Comparison of ENCODE assay signal across 32 mouse cellular contexts in the genomic region with DNA sequence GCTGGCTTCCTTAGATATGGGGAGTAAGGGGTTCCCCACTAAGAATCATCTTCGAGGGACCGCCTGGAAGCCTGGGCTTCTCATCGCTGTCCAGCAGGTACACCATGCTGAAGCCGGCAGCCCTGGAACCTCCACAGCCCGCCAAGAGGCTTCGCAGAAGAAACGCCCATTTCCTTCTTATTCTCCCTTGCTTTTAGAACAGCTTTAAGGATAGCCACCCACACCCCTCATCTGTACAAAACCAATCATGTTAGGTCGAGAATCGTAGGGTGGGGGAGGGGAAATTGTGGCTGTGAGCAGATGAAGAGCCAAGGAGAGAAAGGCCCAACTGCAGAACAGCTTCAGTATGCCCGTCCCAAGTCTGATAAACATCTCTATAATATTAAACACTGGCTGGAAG. TPM values are rescaled to one million over a fixed set of nuclear protein-coding genes. Genes with fewer than 3 reads are reported as not detected.
DNase-seq lines count a peak whose midpoint lies in the region; ATAC-seq lines count a peak whose summit lies in the region.
"Had no signal": no experiment of that assay in that cellular context is flagged by ENCODE, and none has a peak within 500 bp of the region (broad histone marks: within the 10 kb centered on the region; RNA-seq: fewer than 3 reads in every experiment).

No protein-coding gene starts in this region.

- peaks cover 27% of the 10 kb centered on the region for H3K4me1 ChIP-seq in embryonic facial prominence, embryonic 13.5 days
- peaks cover 32% of the 10 kb centered on the region for H3K4me1 ChIP-seq in limb, embryonic 12.5 days (replicated peaks)
- H3K4me1 ChIP-seq: heart, embryonic 12.5 days; hindbrain, embryonic 15.5 days; liver, embryonic 13.5 days; neural tube, embryonic 15.5 days had no signal

- H3K27me3 ChIP-seq in embryonic facial prominence, embryonic 13.5 days: no peaks in the 10 kb centered on the region
- H3K27me3 ChIP-seq in limb, embryonic 12.5 days: no peaks in the 10 kb centered on the region
- H3K27me3 ChIP-seq: embryonic facial prominence, embryonic 15.5 days; heart, embryonic 12.5 days; hindbrain, embryonic 15.5 days; liver, embryonic 13.5 days; neural tube, embryonic 15.5 days; Patski had no signal

- peak; percentile 22 for DNase-seq in embryo, embryonic 11 days
- no peak for DNase-seq in embryo, embryonic 10 days (ENCODE audit: low spot score)
- peak; percentile 65 for DNase-seq in R1 (ENCODE audit: low read depth, low spot score)
- no peak for DNase-seq in cerebellum, postnatal 14 days
- DNase-seq: adrenal gland, adult 8-10 months; cerebellum, adult 2 months; cerebellum, postnatal 36 days; gastrocnemius, adult 2 months; gastrocnemius, postnatal 36 days; heart, adult 2 months; heart, postnatal 4 days; kidney, adult 11 months; kidney, postnatal 14 days; layer of hippocampus, adult 9-11 months; liver, embryonic 13.5 days; lung, adult 18-20 months; lung, postnatal 10 days; midbrain, embryonic 14.5 days; retina, postnatal 1 day; right cerebral cortex, postnatal 25 days; thymus, adult 2 months; thymus, postnatal 36 days had no signal

- 37% methylated on average over 10 of the region's 10 CpGs for WGBS in embryonic facial prominence, embryonic 13.5 days
- 72% methylated on average over 10 of the region's 10 CpGs for WGBS in limb, embryonic 12.5 days

- no peak overlapping the region for H3K4me3 ChIP-seq in embryonic facial prominence, embryonic 13.5 days
- no peak overlapping the region for H3K4me3 ChIP-seq in limb, embryonic 12.5 days (replicated peaks)
- H3K4me3 ChIP-seq: embryonic facial prominence, embryonic 15.5 days; gastrocnemius, adult 2 months; heart, adult 2 months; heart, embryonic 12.5 days; hindbrain, embryonic 15.5 days; liver, embryonic 13.5 days; neural tube, embryonic 15.5 days had no signal

- no peak overlapping the region for H3K9ac ChIP-seq in embryonic facial prominence, embryonic 13.5 days
- H3K9ac ChIP-seq in limb, embryonic 12.5 days (replicated peaks): no peak overlapping the region
- H3K9ac ChIP-seq: embryonic facial prominence, embryonic 15.5 days; heart, embryonic 12.5 days; hindbrain, embryonic 15.5 days; liver, embryonic 13.5 days; neural tube, embryonic 15.5 days had no signal

- H3K9me3 ChIP-seq in embryonic facial prominence, embryonic 13.5 days: no peaks in the 10 kb centered on the region
- no peaks in the 10 kb centered on the region for H3K9me3 ChIP-seq in limb, embryonic 12.5 days
- H3K9me3 ChIP-seq: embryonic facial prominence, embryonic 15.5 days; heart, embryonic 12.5 days; hindbrain, embryonic 15.5 days; liver, embryonic 13.5 days; neural tube, embryonic 15.5 days had no signal

- H3K27ac ChIP-seq in embryonic facial prominence, embryonic 13.5 days: peak overlapping the region; percentile 64; the same call in 1 of the 2 replicates
- peak overlapping the region; percentile 50; the same call in 1 of the 2 replicates for H3K27ac ChIP-seq in limb, embryonic 12.5 days
- H3K27ac ChIP-seq: gastrocnemius, adult 2 months; heart, adult 2 months; hindbrain, embryonic 15.5 days; liver, embryonic 13.5 days; neural tube, embryonic 15.5 days had no signal

- H3K36me3 ChIP-seq in embryonic facial prominence, embryonic 13.5 days: no peaks in the 10 kb centered on the region
- H3K36me3 ChIP-seq in limb, embryonic 12.5 days: no peaks in the 10 kb centered on the region
- H3K36me3 ChIP-seq: embryonic facial prominence, embryonic 15.5 days; heart, embryonic 12.5 days; hindbrain, embryonic 15.5 days; liver, embryonic 13.5 days; neural tube, embryonic 15.5 days had no signal

- 0 out of 2 replicates have a peak, but pooled peaks have one; percentile 10 for ATAC-seq in embryonic facial prominence, embryonic 13.5 days (ENCODE audit: insufficient number of reproducible peaks, insufficient read depth, low FRiP score, low TSS enrichment, low read depth)
- ATAC-seq in limb, embryonic 12.5 days (ENCODE audit: insufficient number of reproducible peaks, insufficient read depth, low FRiP score, low TSS enrichment, low read depth): no peak
- no peak for ATAC-seq in activated CD4-positive, CD25-positive, alpha-beta regulatory T cell, adult 4 months
- ATAC-seq: forebrain, embryonic 14.5 days; inflammation-experienced regulatory T-cells, adult 6 months; Patski had no signal

- peak overlapping the region; percentile 34 for H3K4me2 ChIP-seq in embryonic facial prominence, embryonic 13.5 days
- H3K4me2 ChIP-seq in limb, embryonic 12.5 days: no peak overlapping the region
- H3K4me2 ChIP-seq: embryonic facial prominence, embryonic 15.5 days; heart, embryonic 12.5 days; hindbrain, embryonic 15.5 days; liver, embryonic 13.5 days; neural tube, embryonic 15.5 days had no signal

RNA-seq across cellular contexts. Expression of a gene that starts 26.4 kb away (rescaled TPM):
- polyA plus RNA-seq in embryonic facial prominence, embryonic 13.5 days (2015; fragmentation: Nextera tagmentation; extraction: Ambion mirVana): 138 and 142 TPM in 2 replicates
- polyA plus RNA-seq in limb, embryonic 12.5 days (2016; fragmentation: Nextera tagmentation; extraction: Ambion mirVana): 247 and 253 TPM in 2 replicates
- polyA plus RNA-seq in activated CD4-positive, CD25-positive, alpha-beta regulatory T cell, adult 4 months (2017; shearing (Covaris generic)): not detected
- polyA plus RNA-seq: inflammation-experienced regulatory T-cells, adult 6 months had no signal

Comparison
In these comparisons a context has a peak if more than half of its experiments do, and no peak if none do; other contexts are left out.
1. DNase-seq: peak in embryo, embryonic 11 days (single experiment) and R1 (single experiment); none in embryo, embryonic 10 days (single experiment) and cerebellum, postnatal 14 days (0 of 2).
2. RNA of a gene that starts 26.4 kb away (polyA plus RNA-seq): 247 to 253 TPM in limb, embryonic 12.5 days and 138 to 142 TPM in embryonic facial prominence, embryonic 13.5 days; not detected in activated CD4-positive, CD25-positive, alpha-beta regulatory T cell, adult 4 months; every median in the first group is over 100 times any median in the second.